ENCODE assay signal across 20 mouse cellular contexts in the genomic region with DNA sequence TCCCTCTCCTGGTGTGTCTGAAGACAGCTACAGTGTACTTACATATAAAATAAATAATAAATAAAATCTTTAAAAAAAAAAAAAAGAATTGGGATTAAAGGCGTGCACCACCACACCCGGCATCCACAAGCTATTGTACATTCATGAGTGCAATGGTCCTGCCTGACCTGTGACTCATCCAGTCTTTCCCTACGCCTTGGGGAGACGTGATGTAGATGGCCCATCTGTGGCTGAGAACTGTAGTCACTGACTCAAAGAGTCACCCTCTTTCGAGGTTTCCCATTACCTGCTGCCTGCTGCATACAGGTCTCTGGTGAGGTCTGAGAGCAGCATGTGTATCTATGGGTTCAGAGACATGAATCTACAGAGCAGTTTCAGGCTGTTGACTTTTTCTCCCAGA. TPM values are rescaled to one million over a fixed set of nuclear protein-coding genes. Genes with fewer than 3 reads are reported as not detected.
"Had no signal": no experiment of that assay in that cellular context is flagged by ENCODE, and none has a peak within 500 bp of the region (broad histone marks: within the 10 kb centered on the region; RNA-seq: fewer than 3 reads in every experiment).

No protein-coding gene starts in this region.

- ATAC-seq: midbrain, embryonic 13.5 days; midbrain, embryonic 15.5 days had no signal

- H3K27ac ChIP-seq: liver, embryonic 14.5 days; midbrain, embryonic 10.5 days; midbrain, embryonic 13.5 days; midbrain, embryonic 15.5 days; neural tube, embryonic 13.5 days; neural tube, embryonic 15.5 days; stomach, embryonic 15.5 days; stomach, postnatal 0 days had no signal

- H3K4me1 ChIP-seq: midbrain, embryonic 15.5 days; neural tube, embryonic 13.5 days; neural tube, embryonic 15.5 days had no signal

- DNase-seq: lung, adult 18-20 months; lung, embryonic 14.5 days; lung, postnatal 10 days; lung, postnatal 36 days; retina, postnatal 1 day; right cerebral cortex, adult 18-20 months; right cerebral cortex, postnatal 25 days; right cerebral cortex, postnatal 4 days; spleen, adult 18-20 months; thymus, postnatal 14 days; thymus, postnatal 36 days had no signal

- H3K27me3 ChIP-seq: midbrain, embryonic 13.5 days; midbrain, embryonic 15.5 days; neural tube, embryonic 13.5 days; neural tube, embryonic 15.5 days; stomach, embryonic 15.5 days had no signal

- H3K36me3 ChIP-seq: midbrain, embryonic 10.5 days; midbrain, embryonic 13.5 days; midbrain, embryonic 15.5 days; neural tube, embryonic 13.5 days; neural tube, embryonic 15.5 days; stomach, embryonic 15.5 days had no signal

- H3K4me2 ChIP-seq: lung, embryonic 14.5 days; midbrain, embryonic 13.5 days; midbrain, embryonic 15.5 days; neural tube, embryonic 13.5 days; neural tube, embryonic 15.5 days; stomach, embryonic 15.5 days had no signal

- H3K4me3 ChIP-seq: midbrain, embryonic 10.5 days; midbrain, embryonic 13.5 days; midbrain, embryonic 15.5 days; neural tube, embryonic 13.5 days; neural tube, embryonic 15.5 days; stomach, embryonic 15.5 days had no signal

- H3K9ac ChIP-seq: liver, embryonic 14.5 days; lung, embryonic 14.5 days; midbrain, embryonic 13.5 days; midbrain, embryonic 15.5 days; neural tube, embryonic 13.5 days; neural tube, embryonic 15.5 days; stomach, embryonic 15.5 days had no signal

- H3K9me3 ChIP-seq: midbrain, embryonic 10.5 days; midbrain, embryonic 13.5 days; midbrain, embryonic 15.5 days; neural tube, embryonic 13.5 days; neural tube, embryonic 15.5 days; stomach, embryonic 15.5 days had no signal

RNA-seq across cellular contexts. Expression of a gene that starts 39.7 kb away (rescaled TPM):
- total RNA-seq: megakaryocyte-erythroid progenitor cell, adult 5-6 weeks had no signal
